In genomic region chr2:27687041-27687440, GRCm38 (mm10) we compare ENCODE assay signal across 16 mouse cellular contexts. TPM values are rescaled to one million over a fixed set of nuclear protein-coding genes. Genes with fewer than 3 reads are reported as not detected.
A peak's percentile ranks its signal among the peaks of the same experiment; 100 is the strongest.
DNase-seq lines count a peak whose midpoint lies in the region; ATAC-seq and TF ChIP-seq lines count a peak whose summit lies in the region.
"Had no signal": no experiment of that assay in that cellular context is flagged by ENCODE, and none has a peak within 500 bp of the region (broad histone marks: within the 10 kb centered on the region; RNA-seq: fewer than 3 reads in every experiment).

No protein-coding gene starts in this region.

- peaks cover 93% of the 10 kb centered on the region for H3K79me2 ChIP-seq in liver, adult 2 months (ENCODE audit: control insufficient read depth, insufficient read depth, low read length)
- H3K79me2 ChIP-seq in macrophage (ENCODE audit: inconsistent target) = peaks cover 100% of the 10 kb centered on the region

- no peak overlapping the region for H3K4me3 ChIP-seq in heart, embryonic 12.5 days
- H3K4me3 ChIP-seq in liver, adult 2 months (ENCODE audit: insufficient read depth, low read depth, low read length) = no peak overlapping the region
- no peak overlapping the region for H3K4me3 ChIP-seq in liver, embryonic 11.5 days (ENCODE audit: low read depth, low read length)
- H3K4me3 ChIP-seq in brown adipose tissue, adult 24 weeks (ENCODE audit: insufficient read depth, low read depth, low read length) = no peak overlapping the region
- H3K4me3 ChIP-seq in macrophage (ENCODE audit: inconsistent target) = no peak overlapping the region
- H3K4me3 ChIP-seq: hindbrain, embryonic 10.5 days; megakaryocyte, embryonic 14.5 days; neural tube, embryonic 12.5 days had no signal

- WGBS in heart, embryonic 12.5 days = 30% methylated on average over 1 of the region's 1 CpGs
- WGBS in liver, adult 2 months = 9% methylated on average over 1 of the region's 1 CpGs
- 68% methylated on average over 1 of the region's 1 CpGs for WGBS in liver, embryonic 11.5 days
- 92% methylated on average over 1 of the region's 1 CpGs for WGBS in macrophage (ENCODE audit: missing documents)

- TF ChIP-seq POLR2A in liver, adult 2 months (IDR thresholded peaks at IDR 0.05; ENCODE audit: extremely low read depth, insufficient read depth, low read length) = no peak

- no peak for ATAC-seq in heart, embryonic 12.5 days (ENCODE audit: insufficient number of reproducible peaks, low FRiP score)
- no peak for ATAC-seq in liver, embryonic 11.5 days (replicated peaks; ENCODE audit: low FRiP score)

- peak overlapping the region; percentile 39 for H3K9ac ChIP-seq in heart, embryonic 12.5 days
- H3K9ac ChIP-seq in liver, adult 2 months (ENCODE audit: low read depth, low read length) = peak overlapping the region; percentile 53
- no peak overlapping the region for H3K9ac ChIP-seq in liver, embryonic 11.5 days (ENCODE audit: low read depth, low read length)
- H3K9ac ChIP-seq: neural tube, embryonic 12.5 days had no signal

- no peaks in the 10 kb centered on the region for H3K27me3 ChIP-seq in heart, embryonic 12.5 days (replicated peaks)
- H3K27me3 ChIP-seq in liver, adult 2 months (ENCODE audit: control insufficient read depth, insufficient read depth, low read length) = no peaks in the 10 kb centered on the region
- no peaks in the 10 kb centered on the region for H3K27me3 ChIP-seq in liver, embryonic 11.5 days (replicated peaks; ENCODE audit: control insufficient read depth, insufficient read depth, low read length)
- H3K27me3 ChIP-seq: neural tube, embryonic 12.5 days had no signal

- peaks cover 98% of the 10 kb centered on the region for H3K4me1 ChIP-seq in heart, embryonic 12.5 days (replicated peaks)
- peaks cover 88% of the 10 kb centered on the region for H3K4me1 ChIP-seq in liver, adult 2 months (ENCODE audit: control insufficient read depth, insufficient read depth, low read length)
- H3K4me1 ChIP-seq in liver, embryonic 11.5 days (replicated peaks; ENCODE audit: control insufficient read depth, insufficient read depth, low read length) = peaks cover 37% of the 10 kb centered on the region
- H3K4me1 ChIP-seq in brown adipose tissue, adult 24 weeks (ENCODE audit: control insufficient read depth, insufficient read depth, insufficient read length, low read length) = peaks cover 77% of the 10 kb centered on the region

- no peak for DNase-seq in heart, adult 11 months
- peak; percentile 60 for DNase-seq in liver, adult 2 months (ENCODE audit: extremely low read depth, low read depth, low spot score)
- no peak for DNase-seq in liver, embryonic 11.5 days (ENCODE audit: low spot score)
- DNase-seq in cerebellum, adult 18-20 months = no peak
- DNase-seq: adrenal gland, postnatal 14 days; B cell, adult 2 months; cerebellum, adult 9-10 months; gastrocnemius, postnatal 14 days; lung, adult 18-20 months; spleen, adult 18-20 months had no signal

- no peaks in the 10 kb centered on the region for H3K9me3 ChIP-seq in heart, embryonic 12.5 days (replicated peaks)
- no peaks in the 10 kb centered on the region for H3K9me3 ChIP-seq in liver, embryonic 11.5 days (ENCODE audit: control insufficient read depth, low read length)
- H3K9me3 ChIP-seq: hindbrain, embryonic 10.5 days; megakaryocyte, embryonic 14.5 days; neural tube, embryonic 12.5 days had no signal

- 0 out of 2 replicates have a peak overlapping the region, but pooled peaks have one; percentile 10 for H3K4me2 ChIP-seq in heart, embryonic 12.5 days
- H3K4me2 ChIP-seq in liver, embryonic 11.5 days = no peak overlapping the region
- H3K4me2 ChIP-seq: neural tube, embryonic 12.5 days had no signal

- H3K27ac ChIP-seq in heart, embryonic 12.5 days (ENCODE audit: poor library complexity, severe bottlenecking) = peak overlapping the region; percentile 47; the same call in 1 of the 2 replicates
- peak overlapping the region; percentile 40 for H3K27ac ChIP-seq in liver, adult 2 months (replicated peaks; ENCODE audit: insufficient read depth, low read depth, low read length)
- no peak overlapping the region for H3K27ac ChIP-seq in liver, embryonic 11.5 days (ENCODE audit: low read depth, low read length)
- peak overlapping the region; percentile 58 for H3K27ac ChIP-seq in brown adipose tissue, adult 24 weeks (replicated peaks; ENCODE audit: low read depth, low read length)
- H3K27ac ChIP-seq in macrophage = peak overlapping the region; percentile 66
- H3K27ac ChIP-seq: neural tube, embryonic 12.5 days had no signal

- no peak for TF ChIP-seq CTCF in liver, adult 2 months (IDR thresholded peaks at IDR 0.05; ENCODE audit: low read depth, low read length)

- no peaks in the 10 kb centered on the region for H3K36me3 ChIP-seq in heart, embryonic 12.5 days
- no peaks in the 10 kb centered on the region for H3K36me3 ChIP-seq in liver, adult 2 months (ENCODE audit: control insufficient read depth, insufficient read depth, low read length)
- H3K36me3 ChIP-seq in liver, embryonic 11.5 days (ENCODE audit: control insufficient read depth, insufficient read depth, low read length) = no peaks in the 10 kb centered on the region
- H3K36me3 ChIP-seq in macrophage (ENCODE audit: inconsistent target) = no peaks in the 10 kb centered on the region
- H3K36me3 ChIP-seq: hindbrain, embryonic 10.5 days; neural tube, embryonic 12.5 days had no signal

RNA-seq across cellular contexts. Expression of gene Rxra, which starts 10.8 kb away (rescaled TPM):
- 7.8 and 8.6 TPM in 2 replicates for polyA plus RNA-seq in heart, embryonic 12.5 days (2016; fragmentation: Nextera tagmentation; extraction: Ambion mirVana)
- 108 and 124 TPM in 2 replicates for total RNA-seq in liver, adult 2 months (2014; rRNA removed)
- polyA plus RNA-seq in liver, adult 2 months (2012; rRNA removed) = 303 and 313 TPM in 2 replicates
- 5.2 and 5.5 TPM in 2 replicates for polyA plus RNA-seq in liver, embryonic 11.5 days (2014; fragmentation: Nextera tagmentation; extraction: Ambion mirVana)
- polyA plus RNA-seq in brown adipose tissue, adult 24 weeks (2012; ENCODE audit: insufficient read depth, insufficient read length, missing spikeins) = 23.1 and 24.1 TPM in 2 replicates
- total RNA-seq in macrophage (2018; cell fraction: chromatin; rRNA removed) = 10 to 100 TPM in 21 of 26 experiments, 1 to 10 TPM in 5; 3.9 to 46.2 (median 29.2) TPM
- 10 to 100 TPM; 24.1 to 65.6 (median 50.5) TPM for total RNA-seq in macrophage (2018; cell fraction: cytosol; rRNA removed)
- 10 to 100 TPM in 25 of 26 experiments, 1 to 10 TPM in 1; 8.2 to 53.4 (median 42.8) TPM for total RNA-seq in macrophage (2018; cell fraction: nucleus; rRNA removed)
- polyA plus RNA-seq in macrophage (2018) = 41.3 to 42.8 TPM (median 41.9 TPM) in 3 replicates
